Mouse (Mus musculus) induced T-regulatory cell, adult 2 months (primary cell): ENCODE results near the gene Rrm1.
"Not testable (repeated sequence)": the region's sequence is repeated elsewhere in the genome, so short reads cannot be mapped to it uniquely, and the experiment has no call there.

Experiments
- DNase-seq: peaks from one replicate; pipeline ENCODE4 v3.0.0-alpha.2; 2012; ENCODE audit warnings: low read depth

Rrm1 gene

DNA sequence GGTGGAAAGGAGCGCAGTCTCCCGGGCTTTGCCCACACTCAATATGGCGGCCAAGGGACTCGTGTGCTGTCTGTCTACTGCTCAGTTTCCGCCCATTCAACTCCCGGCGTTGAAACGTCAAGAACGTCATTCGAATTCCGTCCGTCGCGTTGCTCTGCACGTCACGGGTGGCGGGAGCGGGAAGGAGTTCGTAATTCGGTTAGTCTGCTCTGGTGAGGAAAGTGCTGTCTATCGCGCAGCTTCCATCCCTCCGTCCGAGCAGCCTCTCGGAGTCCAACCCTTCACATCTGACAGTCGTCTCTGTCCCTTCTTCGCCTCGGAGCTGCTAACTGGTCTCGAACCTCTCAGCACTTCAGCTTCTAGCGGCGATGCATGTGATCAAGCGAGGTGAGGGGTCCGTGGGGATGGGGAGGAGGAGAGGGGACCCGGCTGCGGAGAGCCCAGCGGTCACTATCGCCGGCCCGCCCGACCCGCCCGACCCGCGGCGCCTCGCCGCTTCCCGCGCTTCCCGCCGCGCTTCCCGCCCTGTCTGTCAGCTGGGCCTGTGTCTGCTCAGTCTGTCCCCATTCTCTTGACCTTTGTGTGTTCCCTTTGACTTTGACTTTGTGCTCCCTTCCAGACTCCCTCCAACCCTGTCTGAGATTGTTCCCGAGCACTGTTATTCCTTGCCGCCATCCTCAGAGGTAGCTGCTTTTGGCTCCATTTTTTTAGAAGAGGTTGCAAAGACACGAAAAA is at the start of gene Rrm1:
Rrm1 (plus strand) TSS at position 39 of the 735 bp plus-strand sequence.
- peak; percentile 97 for DNase-seq

DNA sequence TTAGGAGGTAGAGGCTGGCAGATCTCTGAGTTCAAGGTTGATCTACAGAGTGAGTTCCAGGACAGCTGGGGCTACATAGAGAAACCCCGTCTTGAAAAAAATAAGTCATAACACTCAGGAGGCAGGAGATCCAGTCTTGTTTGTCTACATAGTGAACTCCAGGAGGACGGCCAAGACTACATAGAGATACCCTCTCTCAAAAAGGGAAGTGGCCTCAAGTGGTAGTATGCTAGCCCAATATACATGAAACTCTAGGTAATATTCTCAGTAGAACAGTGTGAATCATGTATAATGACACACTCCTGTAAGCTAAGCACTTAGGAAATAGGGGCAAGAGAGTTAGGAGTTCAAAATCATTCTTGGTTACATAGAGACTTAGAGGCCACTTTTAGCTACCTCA is 47.6 kb upstream of the Rrm1 start:
- no peak for DNase-seq

DNA sequence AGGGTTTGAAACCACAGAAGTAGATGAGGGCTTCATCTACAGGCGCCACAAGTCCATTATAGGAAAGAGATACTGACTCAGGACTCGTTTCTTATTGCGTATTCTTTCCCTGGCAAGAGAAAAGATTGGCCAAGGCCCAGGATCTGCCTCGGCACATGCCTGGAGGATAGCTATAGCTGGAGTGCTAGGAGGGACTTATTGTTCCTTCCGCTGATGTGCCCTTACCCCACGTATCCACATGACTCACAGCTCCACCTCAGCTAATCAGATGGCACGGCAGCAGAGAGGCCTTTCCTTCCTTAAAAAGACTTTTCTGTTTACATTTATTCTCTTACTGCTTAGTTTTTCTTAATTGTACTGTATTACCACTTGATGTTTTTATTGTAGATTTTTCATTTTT is 45.6 kb upstream of the Rrm1 start:
- no peak for DNase-seq

DNA sequence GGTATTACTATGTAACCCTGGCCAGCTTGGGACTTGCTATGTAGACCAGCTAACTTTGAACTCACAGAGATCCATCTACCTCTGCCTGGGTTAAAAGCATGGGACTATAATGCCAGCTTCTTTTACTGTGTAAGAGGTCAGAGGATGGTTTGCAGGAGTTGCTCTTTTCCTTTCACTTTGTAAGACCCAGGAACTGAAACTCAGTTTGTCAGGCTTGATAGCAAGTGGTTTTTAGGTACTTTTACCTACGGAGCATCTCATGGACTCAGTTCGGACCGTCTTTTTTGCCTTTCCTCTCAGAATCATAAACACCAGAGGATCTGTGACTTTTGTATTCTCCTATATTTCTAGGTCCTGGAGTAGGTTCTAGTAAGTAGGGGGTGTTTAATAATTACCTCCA is 45.2 kb upstream of the Rrm1 start:
- DNase-seq = no peak

- DNase-seq = no peak
These were observed 42.2 kb upstream of the Rrm1 start for GRCm38 (mm10) chr7:102399180-102399731.

DNA sequence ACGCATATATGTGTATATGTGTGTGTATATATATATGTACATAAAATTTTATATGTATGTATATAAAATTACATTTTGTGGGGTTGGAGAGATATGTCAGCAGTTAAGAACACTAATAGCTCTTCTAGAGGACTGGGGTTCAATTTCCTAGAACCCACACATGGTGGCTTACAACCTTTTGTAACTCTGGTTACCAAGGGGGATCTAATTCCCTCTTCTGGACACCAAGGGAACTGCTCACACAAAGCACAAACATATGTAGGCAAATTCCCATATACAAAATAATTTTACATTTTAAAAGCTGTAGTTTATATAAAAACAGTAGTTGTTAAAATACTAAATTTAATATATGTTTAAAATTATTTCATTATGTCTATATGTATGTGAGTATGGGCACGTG is 37.4 kb upstream of the Rrm1 start:
- DNase-seq = no peak

- DNase-seq = no peak
These were observed 34.1 kb upstream of the Rrm1 start for GRCm38 (mm10) chr7:102407440-102407839.

GRCm38 (mm10) chr7:102415272-102415671 is 26.2 kb upstream of the Rrm1 start:
- not testable (repeated sequence) for DNase-seq

- DNase-seq = no peak
These were observed 25.7 kb upstream of the Rrm1 start for GRCm38 (mm10) chr7:102415841-102416240.

DNA sequence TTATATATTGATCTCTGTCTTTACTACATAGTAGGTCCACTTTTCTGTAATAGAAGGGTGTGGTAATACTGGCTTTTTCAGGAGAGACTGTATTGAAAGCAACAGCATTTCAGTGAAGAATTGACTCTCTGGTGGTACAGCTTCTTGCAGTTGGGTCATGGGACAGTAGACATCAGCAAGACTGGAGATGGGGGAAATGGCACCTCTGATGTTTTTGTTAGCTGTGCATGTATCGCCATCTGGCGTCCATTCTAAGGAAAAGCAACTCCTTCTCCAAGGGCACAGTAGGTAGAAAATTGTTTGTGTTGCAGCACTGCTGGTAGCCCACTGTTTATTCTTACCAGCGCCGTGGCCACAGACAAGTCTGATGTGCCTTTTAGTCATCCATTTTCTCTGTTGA is 24.1 kb upstream of the Rrm1 start:
- DNase-seq = peak; percentile 88

DNA sequence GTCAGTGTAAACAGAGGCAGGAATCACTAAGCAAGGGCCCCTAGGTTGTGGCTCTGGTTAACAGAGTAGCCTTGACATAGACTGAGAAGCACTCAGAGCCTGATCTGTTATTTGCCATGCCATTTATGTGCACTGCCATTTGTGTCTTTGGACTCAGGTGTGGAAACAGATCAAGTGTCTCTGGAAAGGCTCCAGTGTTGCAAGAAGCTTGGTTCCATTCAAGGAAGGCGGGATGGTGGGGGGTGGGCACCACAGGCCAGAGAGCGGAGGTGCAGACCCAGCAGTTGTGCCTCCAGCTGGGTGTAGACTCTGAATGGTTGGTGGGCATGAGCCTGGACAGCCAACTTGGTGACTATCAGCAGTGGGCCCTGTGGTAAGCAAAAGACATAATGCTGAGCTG is 19.5 kb upstream of the Rrm1 start:
- no peak for DNase-seq

- DNase-seq = peak; percentile 68
These were observed 15.4 kb upstream of the Rrm1 start for GRCm38 (mm10) chr7:102425933-102426685.

GRCm38 (mm10) chr7:102434344-102434743 is 7.2 kb upstream of the Rrm1 start:
- no peak for DNase-seq

DNA sequence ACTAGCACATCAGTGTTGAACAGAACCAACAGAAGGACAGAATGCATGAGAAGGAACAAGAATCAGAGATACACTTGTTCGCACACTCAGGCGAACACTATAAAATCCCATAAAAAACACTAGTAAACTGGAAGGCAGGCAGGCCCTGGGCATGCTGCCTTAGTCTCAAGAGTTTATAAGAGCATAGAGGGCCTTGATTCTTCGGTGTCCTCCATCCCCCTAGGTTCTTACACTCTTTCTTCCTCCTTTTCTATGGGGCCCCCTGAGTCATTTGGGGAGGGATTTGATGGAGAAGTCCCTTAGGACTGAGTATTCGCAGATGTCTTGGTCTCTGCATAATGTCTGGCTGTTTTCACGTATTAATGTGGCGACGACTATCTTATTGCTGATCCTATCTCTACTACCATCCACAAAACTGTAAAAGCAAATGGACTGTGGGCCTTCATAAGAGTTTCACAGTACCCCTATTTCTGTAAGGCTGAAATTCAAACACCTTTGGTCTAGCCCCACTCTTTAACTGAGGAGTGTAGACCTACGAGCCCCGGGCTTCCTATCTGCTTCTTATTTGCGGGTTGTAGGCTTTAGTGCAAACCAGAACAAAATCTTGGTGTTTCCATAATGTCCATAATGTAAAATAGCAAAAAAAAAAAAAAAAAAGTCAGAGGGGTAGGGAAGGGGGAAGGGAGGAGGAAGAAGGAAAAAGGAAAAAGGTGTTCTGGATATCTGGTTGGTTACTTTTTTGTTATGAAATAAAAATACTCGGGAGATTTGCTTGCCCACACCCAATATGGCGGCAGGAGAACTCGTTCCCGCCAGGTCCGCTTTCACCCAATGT is 456 bp upstream of the Rrm1 start:
- DNase-seq = no peak

DNA sequence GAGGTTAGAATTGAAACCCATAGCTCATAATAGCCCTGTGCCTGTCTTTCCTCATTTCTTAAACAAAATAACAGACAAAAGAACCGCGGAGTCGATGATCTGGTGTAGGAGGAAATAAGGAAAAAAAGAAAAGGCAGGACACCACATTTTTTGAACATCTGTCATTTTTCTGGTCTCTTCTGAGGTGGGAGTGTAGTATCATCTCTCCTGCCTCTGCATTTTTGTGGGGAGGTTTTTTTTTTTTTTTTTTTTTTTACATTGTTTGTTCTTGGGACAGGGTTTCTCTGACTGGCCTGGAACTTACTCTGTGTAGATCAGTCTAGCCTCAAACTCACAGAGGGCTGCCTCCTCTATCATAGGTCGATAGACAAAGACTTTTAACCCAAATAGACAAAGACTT is 937 bp downstream of the Rrm1 start:
- no peak for DNase-seq

DNA sequence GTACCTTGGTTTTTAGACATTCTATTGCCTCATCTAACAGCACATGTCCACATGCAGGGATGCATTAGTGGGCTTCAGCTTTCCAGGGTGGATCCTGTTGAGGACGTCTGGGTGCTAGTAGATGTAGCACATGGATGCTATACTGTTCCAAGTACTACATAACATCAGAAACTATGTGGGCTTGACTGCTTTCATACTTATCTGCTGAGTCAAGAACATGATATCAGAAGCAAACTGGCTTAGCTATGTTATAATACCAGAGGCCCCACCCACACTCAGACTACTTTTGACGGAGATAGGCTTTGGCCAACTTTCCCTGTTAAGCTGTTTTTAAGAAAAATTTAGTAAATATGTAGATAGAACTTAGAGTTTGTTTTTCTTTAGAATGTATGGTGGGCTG is 2.8 kb downstream of the Rrm1 start:
- DNase-seq = no peak

- no peak for DNase-seq
These were observed 4.9 kb downstream of the Rrm1 start for GRCm38 (mm10) chr7:102446438-102446837.

DNA sequence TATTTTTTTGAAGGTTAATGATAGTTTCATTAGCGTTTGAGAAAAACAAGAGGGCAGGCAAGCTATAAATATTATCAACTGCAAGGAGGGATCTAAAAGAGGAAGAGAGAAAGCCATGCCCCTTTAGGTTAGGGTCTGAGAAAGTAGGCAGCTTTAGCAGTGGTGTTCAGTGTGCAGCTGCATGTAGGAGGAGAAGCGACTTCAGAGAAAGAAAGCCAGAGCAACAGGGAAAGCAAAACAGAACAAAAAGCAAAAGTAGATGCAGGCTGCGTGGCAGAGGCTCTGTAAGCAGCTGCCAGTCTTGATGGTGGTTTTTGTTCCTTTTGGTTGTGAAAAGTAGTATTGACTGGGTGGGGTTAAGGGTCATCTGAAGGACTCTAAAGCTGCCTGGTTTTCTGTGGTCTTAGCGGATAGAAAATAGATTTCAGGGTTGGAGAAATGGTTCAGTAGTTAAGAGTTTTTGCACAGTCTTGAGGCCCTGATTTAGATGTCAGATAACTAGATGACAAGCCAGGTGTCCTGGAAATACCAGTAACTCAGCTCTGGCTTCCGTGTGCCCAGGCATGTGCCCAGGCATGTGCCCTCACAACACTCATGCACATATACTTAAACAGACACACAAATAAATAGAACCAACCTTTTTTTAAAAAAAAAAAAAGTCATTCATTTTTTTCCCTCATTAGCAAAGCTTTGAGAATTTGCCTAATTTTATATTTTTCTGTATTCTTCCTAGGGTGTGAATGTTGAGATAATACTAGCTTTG is 17.3 kb downstream of the Rrm1 start:
- no peak for DNase-seq

- DNase-seq = no peak
These were observed 26.1 kb downstream of the Rrm1 start for GRCm38 (mm10) chr7:102467566-102467965.

DNA sequence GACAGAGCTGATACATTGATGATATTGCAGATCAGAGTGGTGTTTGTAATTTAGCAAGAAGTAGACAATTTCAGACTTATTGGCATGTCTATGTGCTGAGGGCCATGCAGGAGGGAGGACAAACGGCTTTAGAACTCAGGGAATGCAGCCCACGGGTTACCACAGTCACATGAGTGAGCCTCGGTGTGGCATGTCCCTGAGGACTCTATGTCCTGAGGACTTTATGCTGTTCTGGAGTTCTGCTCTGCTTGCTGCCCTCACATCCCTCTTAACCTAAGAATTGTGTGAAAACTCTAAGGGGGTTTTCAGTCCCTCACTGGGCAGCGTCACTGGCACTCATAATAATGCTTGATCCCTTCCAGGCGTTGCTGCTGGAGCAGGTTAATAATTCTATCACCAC is 31.2 kb downstream of the Rrm1 start:
- no peak for DNase-seq

DNA sequence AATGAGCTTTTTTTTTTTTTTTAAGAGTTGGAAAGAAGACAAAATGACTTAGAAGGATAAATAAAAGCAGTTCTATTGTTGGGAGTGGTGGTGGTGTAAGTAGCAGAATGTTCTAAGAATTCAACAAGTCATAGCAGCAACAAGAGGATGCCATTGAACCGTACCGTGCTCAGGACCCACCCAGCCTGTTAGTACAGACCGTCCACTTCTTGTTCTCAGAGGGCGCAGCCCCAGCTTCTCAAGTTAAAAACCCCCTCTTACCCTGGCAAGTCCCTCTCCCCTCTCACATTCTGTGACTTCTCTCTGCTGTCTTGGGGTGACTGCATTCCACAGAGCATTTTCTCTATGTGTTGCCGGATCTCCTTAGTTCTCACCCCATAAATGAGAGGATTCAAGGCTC is 35.1 kb downstream of the Rrm1 start:
- no peak for DNase-seq

- DNase-seq = no peak
These were observed 35.9 kb downstream of the Rrm1 start for GRCm38 (mm10) chr7:102477377-102477776.
